Mouse (Mus musculus) cerebellum, postnatal 10 days (tissue): Measurements from ENCODE around the gene Hlcs.

ENCODE experiments used
- DNase-seq, 2 experiments: peaks; one replicate each; pipeline ENCODE4 v3.0.0; 2021; ENCODE audit warnings: mixed read lengths in 2 of 2

Hlcs gene

GRCm38 (mm10) chr16:94241126-94241525, 72.2 kb downstream of the Hlcs start:
- no peak for DNase-seq

- no peak for DNase-seq
These were observed 73.2 kb downstream of the Hlcs start for GRCm38 (mm10) chr16:94240190-94240589.

GRCm38 (mm10) chr16:94239567-94239966, 73.8 kb downstream of the Hlcs start:
- no peak for DNase-seq

GRCm38 (mm10) chr16:94239146-94239545, 74.2 kb downstream of the Hlcs start:
- DNase-seq = no peak

- DNase-seq = no peak
These were observed 76.3 kb downstream of the Hlcs start for GRCm38 (mm10) chr16:94237130-94237484.

GRCm38 (mm10) chr16:94236226-94237129, 76.9 kb downstream of the Hlcs start:
- no peak for DNase-seq

- DNase-seq = no peak
These were observed 77.7 kb downstream of the Hlcs start for GRCm38 (mm10) chr16:94235718-94236117.

- DNase-seq = no peak
These were observed 79.2 kb downstream of the Hlcs start for GRCm38 (mm10) chr16:94234202-94234601.

GRCm38 (mm10) chr16:94230909-94231575, 82.3 kb downstream of the Hlcs start:
- DNase-seq = no peak

- DNase-seq = no peak
These were observed 82.9 kb downstream of the Hlcs start for GRCm38 (mm10) chr16:94230499-94230898.

- no peak for DNase-seq
These were observed 83.5 kb downstream of the Hlcs start for GRCm38 (mm10) chr16:94229890-94230289.

- no peak for DNase-seq
These were observed 84.4 kb downstream of the Hlcs start for GRCm38 (mm10) chr16:94228858-94229555.

GRCm38 (mm10) chr16:94227328-94228018, 85.9 kb downstream of the Hlcs start:
- peak; percentile 90 to 93 for DNase-seq

GRCm38 (mm10) chr16:94223363-94223720, 90.0 kb downstream of the Hlcs start:
- DNase-seq = no peak

GRCm38 (mm10) chr16:94222646-94223362, 90.6 kb downstream of the Hlcs start:
- DNase-seq = no peak

GRCm38 (mm10) chr16:94210689-94211357, 102.5 kb downstream of the Hlcs start:
- DNase-seq = no peak

- DNase-seq = no peak
These were observed 103.7 kb downstream of the Hlcs start for GRCm38 (mm10) chr16:94209626-94210025.

- DNase-seq = no peak
These were observed 104.5 kb downstream of the Hlcs start for GRCm38 (mm10) chr16:94208826-94209225.

GRCm38 (mm10) chr16:94208152-94208551, 105.2 kb downstream of the Hlcs start:
- no peak for DNase-seq

GRCm38 (mm10) chr16:94205528-94206484, 107.6 kb downstream of the Hlcs start:
- DNase-seq = no peak
